Mouse (Mus musculus): ENCODE data around the gene Hist1h4k.
A peak's percentile ranks its signal among the peaks of the same experiment; 100 is the strongest.
"Not testable (repeated sequence)": the region's sequence is repeated elsewhere in the genome, so short reads cannot be mapped to it uniquely, and the experiment has no call there.

Gene Hist1h4k

GRCm38 (mm10) chr13:21721107-21721756 is 29.1 kb downstream of the Hist1h4k start:
- DNase-seq (ENCODE audit: low read depth, low spot score): not testable (repeated sequence)

DNA sequence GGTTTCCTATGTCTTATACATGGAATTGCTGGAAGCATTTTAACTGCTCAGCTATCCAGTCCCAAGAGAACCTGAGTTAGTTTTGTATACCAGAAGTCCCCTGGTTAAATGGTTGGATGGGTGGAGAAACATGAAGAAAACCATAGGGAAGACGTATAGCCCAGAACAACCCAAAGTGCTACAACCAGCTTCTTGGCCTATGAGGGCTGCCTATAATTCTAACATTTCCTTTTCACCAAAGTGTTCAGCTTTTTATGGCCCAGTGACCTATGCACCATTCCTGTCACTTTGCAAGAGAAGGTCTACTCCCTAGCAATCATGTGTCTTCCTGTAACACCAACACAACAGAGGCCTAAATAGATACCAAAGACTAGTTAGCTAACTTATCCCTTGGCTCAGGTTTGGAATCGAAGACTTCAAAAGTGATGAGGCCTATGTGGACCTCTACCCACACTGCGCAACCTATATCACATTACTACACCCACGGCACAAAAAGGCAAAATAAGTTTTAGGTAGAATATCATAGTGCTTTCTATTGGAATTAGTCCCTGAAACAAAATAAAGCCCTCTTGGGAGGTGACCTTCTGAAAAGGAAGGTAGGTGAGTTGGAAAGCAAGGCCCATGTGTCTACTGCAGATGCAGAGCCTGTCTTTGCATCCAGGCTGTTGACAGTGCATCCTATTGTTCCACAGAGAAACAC is 31.8 kb downstream of the Hist1h4k start:
- DNase-seq (ENCODE audit: low read depth, low spot score): peak; percentile 24

DNA sequence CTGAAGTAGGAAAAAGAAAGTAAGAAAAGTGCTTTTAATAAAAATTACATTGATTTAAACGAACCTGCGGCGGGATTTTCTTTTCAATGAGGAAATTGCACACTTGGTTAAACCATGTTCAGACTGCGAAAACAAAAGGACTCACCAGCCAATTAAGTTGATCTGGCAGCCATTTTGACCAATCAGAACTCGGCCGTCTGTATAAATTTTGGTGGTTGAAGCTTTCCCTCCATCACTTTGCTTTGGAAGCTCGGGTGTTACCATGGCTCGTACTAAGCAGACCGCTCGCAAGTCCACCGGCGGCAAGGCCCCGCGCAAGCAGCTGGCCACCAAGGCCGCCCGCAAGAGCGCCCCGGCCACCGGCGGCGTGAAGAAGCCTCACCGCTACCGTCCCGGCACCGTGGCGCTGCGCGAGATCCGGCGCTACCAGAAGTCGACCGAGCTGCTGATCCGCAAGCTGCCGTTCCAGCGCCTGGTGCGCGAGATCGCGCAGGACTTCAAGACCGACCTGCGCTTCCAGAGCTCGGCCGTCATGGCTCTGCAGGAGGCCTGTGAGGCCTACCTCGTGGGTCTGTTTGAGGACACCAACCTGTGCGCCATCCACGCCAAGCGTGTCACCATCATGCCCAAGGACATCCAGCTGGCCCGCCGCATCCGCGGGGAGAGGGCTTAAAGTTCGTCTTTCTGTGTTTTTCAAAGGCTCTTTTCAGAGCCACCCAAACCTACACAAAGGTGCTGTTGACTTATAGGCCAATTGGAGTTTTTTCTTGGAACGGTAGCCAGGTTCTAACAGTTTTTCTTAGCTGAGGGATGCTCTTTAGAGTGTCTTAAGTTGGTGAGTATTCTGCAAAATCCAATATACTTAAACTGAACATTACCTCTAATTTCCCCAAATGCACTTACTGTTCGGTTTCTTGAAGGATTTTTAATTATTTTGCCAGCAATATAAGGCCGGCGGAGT is 32.6 kb downstream of the Hist1h4k start, which contains the start of gene Hist1h3h:
TSS of gene Hist1h3h (plus strand) at position 263 of the 961 bp plus-strand sequence.
- peak; percentile 84 for DNase-seq (ENCODE audit: low read depth, low spot score)

DNA sequence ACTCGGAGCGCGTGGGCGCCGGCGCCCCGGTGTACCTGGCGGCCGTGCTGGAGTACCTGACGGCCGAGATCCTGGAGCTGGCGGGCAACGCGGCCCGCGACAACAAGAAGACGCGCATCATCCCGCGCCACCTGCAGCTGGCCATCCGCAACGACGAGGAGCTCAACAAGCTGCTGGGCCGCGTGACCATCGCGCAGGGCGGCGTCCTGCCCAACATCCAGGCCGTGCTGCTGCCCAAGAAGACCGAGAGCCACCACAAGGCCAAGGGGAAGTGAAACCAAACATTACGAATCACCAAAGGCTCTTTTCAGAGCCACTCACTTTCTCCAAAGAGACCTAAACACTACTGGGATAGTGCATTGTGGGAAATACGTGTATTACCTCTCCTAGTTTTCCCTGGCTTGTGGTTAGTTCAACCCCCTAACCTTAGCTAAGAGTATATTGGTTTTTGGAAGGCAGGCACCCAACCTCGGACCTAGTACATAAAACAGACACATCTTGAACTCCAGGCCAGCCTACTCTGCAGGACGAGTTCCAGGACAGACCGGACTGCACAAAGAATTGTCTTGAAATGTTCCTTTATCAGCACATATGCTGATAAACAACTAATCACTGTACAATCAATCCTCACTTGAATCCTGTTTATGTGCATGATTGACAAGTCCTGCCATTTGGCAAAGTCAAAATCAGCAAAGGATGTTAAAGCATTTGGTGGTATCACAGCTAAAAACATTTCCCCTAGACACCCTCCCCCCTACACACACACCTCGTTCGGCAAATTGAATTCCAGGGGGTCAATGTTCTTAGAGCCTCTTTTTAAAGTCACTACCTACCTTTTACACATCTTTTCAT is 33.5 kb downstream of the Hist1h4k start:
- peak; percentile 46 for DNase-seq (ENCODE audit: low read depth, low spot score)

DNA sequence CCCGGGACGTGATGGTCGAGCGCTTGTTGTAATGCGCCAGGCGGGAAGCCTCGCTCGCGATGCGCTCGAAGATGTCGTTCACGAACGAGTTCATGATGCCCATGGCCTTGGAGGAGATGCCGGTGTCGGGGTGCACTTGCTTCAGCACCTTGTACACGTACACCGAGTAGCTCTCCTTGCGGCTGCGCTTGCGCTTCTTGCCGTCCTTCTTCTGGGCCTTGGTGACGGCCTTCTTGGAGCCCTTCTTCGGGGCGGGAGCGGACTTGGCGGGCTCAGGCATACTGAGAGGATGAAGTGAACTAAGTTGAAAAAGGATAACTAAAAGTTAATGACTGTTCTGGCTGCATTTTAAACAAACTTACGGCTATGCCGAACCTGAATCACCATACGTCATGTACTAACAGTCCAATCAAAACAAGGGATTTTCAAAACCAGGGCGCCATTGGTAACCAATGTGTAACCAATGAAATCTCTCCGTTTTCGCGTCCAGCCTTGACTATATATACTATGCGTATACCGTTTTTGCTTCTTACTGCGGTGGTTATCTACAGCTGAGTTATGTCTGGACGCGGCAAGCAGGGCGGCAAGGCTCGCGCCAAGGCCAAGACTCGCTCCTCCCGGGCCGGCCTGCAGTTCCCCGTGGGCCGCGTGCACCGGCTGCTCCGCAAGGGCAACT is 34.3 kb downstream of the Hist1h4k start, which contains the start of the genes Hist1h2bl and Hist1h2ai:
TSS of gene Hist1h2bl (minus strand) at position 280 of the 676 bp plus-strand sequence.
TSS of gene Hist1h2ai (plus strand) at position 559 of the 676 bp plus-strand sequence.
- DNase-seq (ENCODE audit: low read depth, low spot score): peak; percentile 88

DNA sequence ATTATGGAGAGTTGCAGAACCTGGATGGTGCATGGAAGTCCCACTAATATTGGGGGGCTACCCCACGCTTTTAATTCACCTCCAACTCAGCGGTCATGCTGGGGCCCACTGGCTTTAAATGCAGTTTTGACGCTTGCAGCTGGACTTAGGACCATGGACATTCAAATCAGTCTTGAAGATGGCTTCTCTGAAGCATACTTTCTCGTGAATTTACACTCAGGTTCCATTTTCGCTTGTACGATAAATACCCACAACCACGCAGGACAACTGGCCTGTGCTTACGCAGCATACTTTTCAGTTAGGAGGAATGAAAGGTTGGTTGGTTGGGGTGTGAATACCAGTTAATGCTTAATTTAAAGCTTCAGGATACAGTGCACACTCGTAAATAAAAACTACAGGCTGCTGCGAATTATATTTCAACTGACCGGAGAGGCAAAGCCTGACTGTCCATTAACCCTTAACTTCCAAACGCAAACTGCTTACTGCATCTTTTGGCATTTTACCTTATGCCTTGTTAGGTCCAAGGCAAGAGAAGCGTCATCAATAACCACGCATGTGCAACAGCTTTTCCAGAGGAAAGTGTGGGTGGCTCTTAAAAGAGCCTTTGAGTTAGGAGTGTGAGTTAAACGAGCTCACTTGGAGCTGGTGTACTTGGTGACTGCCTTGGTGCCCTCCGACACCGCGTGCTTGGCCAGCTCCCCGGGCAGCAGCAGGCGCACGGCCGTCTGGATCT is 35.0 kb downstream of the Hist1h4k start:
- peak; percentile 32 for DNase-seq (ENCODE audit: low read depth, low spot score)

- peak; percentile 67 for DNase-seq (ENCODE audit: low read depth, low spot score)
Measured at GRCm38 (mm10) chr13:21714725-21715124, 35.6 kb downstream of the Hist1h4k start.

DNA sequence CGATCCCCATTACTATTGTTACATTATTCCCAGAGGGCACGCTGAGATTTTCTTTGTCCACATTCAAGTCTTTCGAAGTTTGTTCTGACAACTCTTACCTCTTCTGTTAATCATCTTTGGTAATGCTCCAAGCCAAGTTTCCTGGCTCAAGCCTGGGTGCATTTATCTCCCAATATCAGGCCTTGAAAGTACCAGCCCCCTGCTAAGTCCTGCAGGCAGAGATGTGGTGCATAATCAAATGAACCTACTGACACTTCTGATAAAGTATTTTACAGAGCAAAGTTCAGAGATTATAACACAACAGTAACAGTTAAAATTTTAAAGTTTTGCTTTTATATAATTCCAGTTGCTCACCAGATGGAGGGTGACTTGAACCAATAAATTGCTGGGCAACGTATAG is 38.6 kb downstream of the Hist1h4k start:
- DNase-seq (ENCODE audit: low read depth, low spot score): no peak

GRCm38 (mm10) chr13:21710821-21711525 is 39.3 kb downstream of the Hist1h4k start:
- DNase-seq (ENCODE audit: low read depth, low spot score): peak; percentile 50

GRCm38 (mm10) chr13:21710031-21710711 is 40.1 kb downstream of the Hist1h4k start:
- peak; percentile 79 for DNase-seq (ENCODE audit: low read depth, low spot score)

GRCm38 (mm10) chr13:21706669-21707068 is 43.6 kb downstream of the Hist1h4k start:
- DNase-seq (ENCODE audit: low read depth, low spot score): no peak
